Mouse (Mus musculus) ovary, postnatal 36 days (tissue): ENCODE data around the gene Slc26a6.

Experiments used
- DNase-seq: peaks from one replicate; pipeline ENCODE4 v3.0.0; 2022; ENCODE audit warnings: low spot score, mixed read lengths

The Slc26a6 gene

GRCm38 (mm10) chr9:108955846-108956245 is 102.8 kb downstream of the Slc26a6 start:
- no peak for DNase-seq
